Comparison of ENCODE assay signal across 8 mouse cellular contexts in the genomic region with DNA sequence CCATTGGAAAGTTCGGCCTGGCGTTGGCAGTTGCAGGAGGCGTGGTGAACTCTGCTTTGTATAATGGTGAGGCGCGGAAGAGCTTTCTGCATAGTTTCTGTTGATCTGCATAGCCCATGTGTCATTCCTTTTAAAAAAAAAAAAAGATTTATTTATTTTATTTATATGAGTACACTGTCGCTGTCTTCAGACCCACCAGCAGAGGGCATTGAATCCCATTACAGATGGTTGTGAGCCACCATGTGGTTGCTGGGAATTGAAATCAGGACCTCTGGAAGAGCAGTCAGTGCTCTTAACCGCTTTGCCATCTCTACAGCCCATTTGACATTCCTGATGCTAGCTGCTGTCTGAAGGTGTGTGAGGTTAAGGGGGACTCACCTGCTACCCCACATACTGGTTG. TPM values are rescaled to one million over a fixed set of nuclear protein-coding genes. Genes with fewer than 3 reads are reported as not detected.
DNase-seq lines count a peak whose midpoint lies in the region; ATAC-seq and TF ChIP-seq lines count a peak whose summit lies in the region.
"Not testable (repeated sequence)": the region's sequence is repeated elsewhere in the genome, so short reads cannot be mapped to it uniquely, and the experiment has no call there.

No protein-coding gene starts in this region.

- not testable (repeated sequence) for H3K9me3 ChIP-seq in ES-E14 (ENCODE audit: control insufficient read depth, insufficient read depth, low read depth, low read length); embryonic facial prominence, embryonic 12.5 days; hindbrain, embryonic 13.5 days; kidney, embryonic 15.5 days (replicated peaks); liver, embryonic 11.5 days (ENCODE audit: control insufficient read depth, low read length); lung, postnatal 0 days (ENCODE audit: low read length); stomach, embryonic 16.5 days (replicated peaks; ENCODE audit: control insufficient read depth, low read length)

- H3K9ac ChIP-seq in ES-E14 (ENCODE audit: insufficient read depth, low read depth, low read length, poor library complexity, severe bottlenecking): peak overlapping the region; percentile 84; the same call in 1 of the 2 replicates
- not testable (repeated sequence) for H3K9ac ChIP-seq in embryonic facial prominence, embryonic 12.5 days; heart, adult 2 months (ENCODE audit: low read depth, low read length); hindbrain, embryonic 13.5 days; kidney, embryonic 15.5 days; liver, embryonic 11.5 days (ENCODE audit: low read depth, low read length); lung, postnatal 0 days (replicated peaks; ENCODE audit: low read depth); stomach, embryonic 16.5 days (ENCODE audit: low read length)

- DNase-seq in ES-E14 (ENCODE audit: low read depth, low spot score); heart, adult 2 months; liver, embryonic 11.5 days (ENCODE audit: low spot score); lung, postnatal 0 days (ENCODE audit: low spot score): not testable (repeated sequence)

- H3K27me3 ChIP-seq in embryonic facial prominence, embryonic 12.5 days; heart, adult 2 months (ENCODE audit: control insufficient read depth, insufficient read depth, low read length); hindbrain, embryonic 13.5 days; kidney, embryonic 15.5 days; liver, embryonic 11.5 days (replicated peaks; ENCODE audit: control insufficient read depth, insufficient read depth, low read length); lung, postnatal 0 days (replicated peaks; ENCODE audit: insufficient read depth, low read length); stomach, embryonic 16.5 days (ENCODE audit: control insufficient read depth, insufficient read depth, low read length): not testable (repeated sequence)

- not testable (repeated sequence) for TF ChIP-seq EP300 in heart, adult 2 months (IDR thresholded peaks at IDR 0.05; ENCODE audit: insufficient read depth, low read depth, low read length); lung, postnatal 0 days (IDR thresholded peaks at IDR 0.05)

- peaks cover 37% of the 10 kb centered on the region for H3K36me3 ChIP-seq in ES-E14 (ENCODE audit: control insufficient read depth, insufficient read depth, low read length, poor library complexity, severe bottlenecking)
- H3K36me3 ChIP-seq in embryonic facial prominence, embryonic 12.5 days: peaks cover 38% of the 10 kb centered on the region
- H3K36me3 ChIP-seq in heart, adult 2 months (ENCODE audit: control insufficient read depth, insufficient read depth, low read length): not testable (repeated sequence)
- H3K36me3 ChIP-seq in hindbrain, embryonic 13.5 days: peaks cover 37% of the 10 kb centered on the region
- peaks cover 50% of the 10 kb centered on the region for H3K36me3 ChIP-seq in kidney, embryonic 15.5 days
- peaks cover 24% of the 10 kb centered on the region for H3K36me3 ChIP-seq in liver, embryonic 11.5 days (ENCODE audit: control insufficient read depth, insufficient read depth, low read length)
- peaks cover 12% of the 10 kb centered on the region for H3K36me3 ChIP-seq in lung, postnatal 0 days (ENCODE audit: insufficient read depth, low read length)
- peaks cover 21% of the 10 kb centered on the region for H3K36me3 ChIP-seq in stomach, embryonic 16.5 days (ENCODE audit: control insufficient read depth, insufficient read depth, low read length)

- in situ Hi-C loops in ES-E14 (cut with MboI; ENCODE audit: low sequenced_read_pairs in 2 of 2, unreplicated experiment in 2 of 2): not testable (repeated sequence)

- peak; percentile 45 for TF ChIP-seq CTCF in heart, adult 2 months (IDR thresholded peaks at IDR 0.05)
- peak; percentile 32 for TF ChIP-seq CTCF in lung, postnatal 0 days (IDR thresholded peaks at IDR 0.05)

- WGBS in embryonic facial prominence, embryonic 12.5 days: 92% methylated on average over 7 of the region's 7 CpGs
- WGBS in heart, adult 2 months: 83% methylated on average over 7 of the region's 7 CpGs
- WGBS in hindbrain, embryonic 13.5 days: 90% methylated on average over 7 of the region's 7 CpGs
- WGBS in kidney, embryonic 15.5 days: 88% methylated on average over 7 of the region's 7 CpGs
- WGBS in liver, embryonic 11.5 days: 89% methylated on average over 7 of the region's 7 CpGs
- 86% methylated on average over 7 of the region's 7 CpGs for WGBS in lung, postnatal 0 days
- 87% methylated on average over 7 of the region's 7 CpGs for WGBS in stomach, embryonic 16.5 days

- not testable (repeated sequence) for ATAC-seq in embryonic facial prominence, embryonic 12.5 days (ENCODE audit: insufficient number of reproducible peaks, insufficient read depth, low FRiP score, low TSS enrichment); hindbrain, embryonic 13.5 days (ENCODE audit: low FRiP score); kidney, embryonic 15.5 days (replicated peaks; ENCODE audit: low FRiP score); liver, embryonic 11.5 days (replicated peaks; ENCODE audit: low FRiP score); lung, postnatal 0 days; stomach, embryonic 16.5 days (ENCODE audit: insufficient read depth, low FRiP score)

- H3K4me3 ChIP-seq in ES-E14 (ENCODE audit: insufficient read depth in 1 of 2, low read depth in 1 of 2, low read length in 2 of 2, poor library complexity in 1 of 2, severe bottlenecking in 1 of 2): peak overlapping the region; percentile 88 to 96; a peak in 3 of 4 replicates
- H3K4me3 ChIP-seq in embryonic facial prominence, embryonic 12.5 days: 0 out of 2 replicates have a peak overlapping the region, but pooled peaks have one; percentile 74
- peak overlapping the region; percentile 64; the same call in 1 of the 2 replicates for H3K4me3 ChIP-seq in heart, adult 2 months
- H3K4me3 ChIP-seq in hindbrain, embryonic 13.5 days; lung, postnatal 0 days (ENCODE audit: low read depth, low read length); stomach, embryonic 16.5 days (replicated peaks; ENCODE audit: low read length): not testable (repeated sequence)
- H3K4me3 ChIP-seq in kidney, embryonic 15.5 days (replicated peaks): peak overlapping the region; percentile 84
- H3K4me3 ChIP-seq in liver, embryonic 11.5 days (ENCODE audit: low read depth, low read length): peak overlapping the region; percentile 82; the same call in 1 of the 2 replicates

- H3K4me1 ChIP-seq in ES-E14 (ENCODE audit: control insufficient read depth in 2 of 2, insufficient read depth in 2 of 2, low read length in 2 of 2, poor library complexity in 1 of 2); embryonic facial prominence, embryonic 12.5 days; heart, adult 2 months (ENCODE audit: control insufficient read depth, insufficient read depth, low read length); liver, embryonic 11.5 days (replicated peaks; ENCODE audit: control insufficient read depth, insufficient read depth, low read length); lung, postnatal 0 days (ENCODE audit: insufficient read depth, low read depth, low read length); stomach, embryonic 16.5 days (ENCODE audit: control insufficient read depth, insufficient read depth, low read length): not testable (repeated sequence)
- peaks cover 14% of the 10 kb centered on the region for H3K4me1 ChIP-seq in hindbrain, embryonic 13.5 days (replicated peaks)
- peaks cover 14% of the 10 kb centered on the region for H3K4me1 ChIP-seq in kidney, embryonic 15.5 days

- not testable (repeated sequence) for H3K79me2 ChIP-seq in heart, adult 2 months (replicated peaks; ENCODE audit: control insufficient read depth, insufficient read depth, low read length)

- intact Hi-C loops in heart, adult 2 months (cut with DNase I): not testable (repeated sequence)

- H3K4me2 ChIP-seq in embryonic facial prominence, embryonic 12.5 days (replicated peaks): peak overlapping the region; percentile 72; the same call in 1 of the 2 replicates
- peak overlapping the region; percentile 92; the same call in 1 of the 2 replicates for H3K4me2 ChIP-seq in hindbrain, embryonic 13.5 days
- peak overlapping the region; percentile 78 for H3K4me2 ChIP-seq in kidney, embryonic 15.5 days
- peak overlapping the region; percentile 83 for H3K4me2 ChIP-seq in liver, embryonic 11.5 days
- peak overlapping the region; percentile 70; the same call in 1 of the 2 replicates for H3K4me2 ChIP-seq in lung, postnatal 0 days (replicated peaks; ENCODE audit: low read depth, low read length)
- H3K4me2 ChIP-seq in stomach, embryonic 16.5 days (ENCODE audit: low read depth, low read length): peak overlapping the region; percentile 84

- not testable (repeated sequence) for TF ChIP-seq POLR2A in heart, adult 2 months (IDR thresholded peaks at IDR 0.05; ENCODE audit: insufficient read depth, low read depth, low read length)

- not testable (repeated sequence) for H3K27ac ChIP-seq in ES-E14 (ENCODE audit: insufficient read depth, low read depth, low read length, poor library complexity, severe bottlenecking); embryonic facial prominence, embryonic 12.5 days; heart, adult 2 months; hindbrain, embryonic 13.5 days; kidney, embryonic 15.5 days; liver, embryonic 11.5 days (ENCODE audit: low read depth, low read length); lung, postnatal 0 days (ENCODE audit: low read length); stomach, embryonic 16.5 days (ENCODE audit: low read length)

RNA-seq across cellular contexts. Expression of a gene that starts 1.3 kb away (rescaled TPM):
- 693 and 831 TPM in 2 replicates for total RNA-seq in ES-E14 (2012; rRNA removed)
- 229 and 231 TPM in 2 replicates for polyA plus RNA-seq in embryonic facial prominence, embryonic 12.5 days (2016; fragmentation: Nextera tagmentation; extraction: Ambion mirVana)
- total RNA-seq in heart, adult 2 months (2021): 100 to 1,000 TPM; 358 to 383 TPM
- polyA plus RNA-seq in heart, adult 2 months (2012; rRNA removed): 281 and 456 TPM in 2 replicates
- 175 and 186 TPM in 2 replicates for polyA plus RNA-seq in hindbrain, embryonic 13.5 days (2015; fragmentation: Nextera tagmentation; extraction: Ambion mirVana)
- polyA plus RNA-seq in kidney, embryonic 15.5 days (2015; fragmentation: Nextera tagmentation; extraction: Ambion mirVana): 270 and 290 TPM in 2 replicates
- 308 and 337 TPM in 2 replicates for polyA plus RNA-seq in liver, embryonic 11.5 days (2014; fragmentation: Nextera tagmentation; extraction: Ambion mirVana)
- 94.7 and 95.1 TPM in 2 replicates for polyA plus RNA-seq in lung, postnatal 0 days (2015; fragmentation: Nextera tagmentation; extraction: Ambion mirVana)
- 209 and 221 TPM in 2 replicates for polyA plus RNA-seq in stomach, embryonic 16.5 days (2015; fragmentation: Nextera tagmentation; extraction: Ambion mirVana)

RNA-seq across cellular contexts. Expression of a gene that starts 44.4 kb away (rescaled TPM):
- total RNA-seq in ES-E14 (2012; rRNA removed): 26.9 and 47.0 TPM in 2 replicates
- polyA plus RNA-seq in embryonic facial prominence, embryonic 12.5 days (2016; fragmentation: Nextera tagmentation; extraction: Ambion mirVana): 23.7 and 24.5 TPM in 2 replicates
- total RNA-seq in heart, adult 2 months (2021): 10 to 100 TPM; 47.6 to 54.4 TPM
- 16.1 and 22.3 TPM in 2 replicates for polyA plus RNA-seq in heart, adult 2 months (2012; rRNA removed)
- polyA plus RNA-seq in hindbrain, embryonic 13.5 days (2015; fragmentation: Nextera tagmentation; extraction: Ambion mirVana): 31.0 and 32.8 TPM in 2 replicates
- polyA plus RNA-seq in kidney, embryonic 15.5 days (2015; fragmentation: Nextera tagmentation; extraction: Ambion mirVana): 22.3 and 23.1 TPM in 2 replicates
- polyA plus RNA-seq in liver, embryonic 11.5 days (2014; fragmentation: Nextera tagmentation; extraction: Ambion mirVana): 8.7 TPM in 2 replicates
- 18.5 and 19.6 TPM in 2 replicates for polyA plus RNA-seq in lung, postnatal 0 days (2015; fragmentation: Nextera tagmentation; extraction: Ambion mirVana)
- 20.8 and 22.4 TPM in 2 replicates for polyA plus RNA-seq in stomach, embryonic 16.5 days (2015; fragmentation: Nextera tagmentation; extraction: Ambion mirVana)

RNA-seq across cellular contexts. Expression of a gene that starts 55.3 kb away (rescaled TPM):
- total RNA-seq in ES-E14 (2012; rRNA removed): 1.5 and 3.0 TPM in 2 replicates
- polyA plus RNA-seq in embryonic facial prominence, embryonic 12.5 days (2016; fragmentation: Nextera tagmentation; extraction: Ambion mirVana): 2.0 and 2.1 TPM in 2 replicates
- total RNA-seq in heart, adult 2 months (2021): under 1 TPM; 0.26 to 0.30 TPM
- 0.06 and 0.15 TPM in 2 replicates for polyA plus RNA-seq in heart, adult 2 months (2012; rRNA removed)
- 1.6 and 1.8 TPM in 2 replicates for polyA plus RNA-seq in hindbrain, embryonic 13.5 days (2015; fragmentation: Nextera tagmentation; extraction: Ambion mirVana)
- polyA plus RNA-seq in kidney, embryonic 15.5 days (2015; fragmentation: Nextera tagmentation; extraction: Ambion mirVana): 1.3 and 1.6 TPM in 2 replicates
- polyA plus RNA-seq in liver, embryonic 11.5 days (2014; fragmentation: Nextera tagmentation; extraction: Ambion mirVana): 1.5 and 1.6 TPM in 2 replicates
- 0.42 and 0.61 TPM in 2 replicates for polyA plus RNA-seq in lung, postnatal 0 days (2015; fragmentation: Nextera tagmentation; extraction: Ambion mirVana)
- 1.1 and 1.3 TPM in 2 replicates for polyA plus RNA-seq in stomach, embryonic 16.5 days (2015; fragmentation: Nextera tagmentation; extraction: Ambion mirVana)
